Mouse (Mus musculus) heart, postnatal 25 days (tissue): ENCODE data around the gene Ermard. TPM values are rescaled to one million over a fixed set of nuclear protein-coding genes. Genes with fewer than 3 reads are reported as not detected.
"Not testable (repeated sequence)": the region's sequence is repeated elsewhere in the genome, so short reads cannot be mapped to it uniquely, and the experiment has no call there.

Experiments used
- DNase-seq: peaks from one replicate; pipeline ENCODE4 v3.0.0; 2022; ENCODE audit warnings: low spot score
- intact Hi-C: fragments of 180-260 bp; cut with DNase I; formaldehyde crosslinking; loops from one replicate; pipeline ENCODE4 v1.15.1; 2025
- total RNA-seq, 2 experiments: library from RNA; stranded (reverse); gene quantifications; 2 replicates each; pipeline ENCODE4 v1.2.3; 2021

Ermard gene
- total RNA-seq = 10 to 100 TPM; 20.9 to 21.2 TPM

- intact Hi-C loops, DNase-seq: not testable (repeated sequence)
Measured at GRCm38 (mm10) chr17:15041175-15041729, at the start of gene Ermard, which contains the start of the genes Tcte3 and Gm3448. Ermard (plus strand) TSS chr17:15041208. Tcte3 (minus strand) TSS chr17:15041488. Gm3448 (minus strand) TSS chr17:15041537.

DNA sequence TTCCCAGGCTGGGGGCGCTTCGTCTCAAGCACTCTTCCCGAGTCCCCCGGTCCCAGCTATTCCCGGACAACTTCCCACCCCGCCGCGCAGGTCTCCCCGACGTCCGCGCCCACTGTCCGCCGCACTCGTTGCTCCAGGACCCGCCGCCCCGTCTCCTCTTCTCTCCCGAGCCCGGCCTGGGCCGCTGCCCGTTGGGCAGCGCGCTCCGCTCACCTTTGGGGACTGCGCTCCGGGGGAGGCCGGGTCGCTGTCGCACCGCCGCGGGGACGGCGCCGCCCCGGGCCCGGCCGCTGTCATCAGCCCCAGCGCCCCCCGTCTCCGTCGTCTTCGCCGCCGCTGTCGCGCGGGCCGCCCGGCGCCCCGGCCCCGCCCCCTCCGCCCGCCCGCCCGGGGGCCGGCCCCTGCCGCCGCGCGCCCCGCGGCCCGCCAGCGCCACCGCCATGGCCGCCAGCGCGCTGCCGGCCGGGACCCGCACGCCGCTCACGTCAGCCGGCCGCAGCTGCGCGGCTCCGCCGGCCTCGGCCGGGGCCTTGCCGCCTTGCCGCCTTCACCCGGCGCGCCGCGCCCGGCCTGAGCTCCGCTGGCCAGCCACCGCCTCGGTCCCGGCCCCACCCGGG lies 48.4 kb upstream of the Ermard start:
- DNase-seq, intact Hi-C loops: not testable (repeated sequence)

DNA sequence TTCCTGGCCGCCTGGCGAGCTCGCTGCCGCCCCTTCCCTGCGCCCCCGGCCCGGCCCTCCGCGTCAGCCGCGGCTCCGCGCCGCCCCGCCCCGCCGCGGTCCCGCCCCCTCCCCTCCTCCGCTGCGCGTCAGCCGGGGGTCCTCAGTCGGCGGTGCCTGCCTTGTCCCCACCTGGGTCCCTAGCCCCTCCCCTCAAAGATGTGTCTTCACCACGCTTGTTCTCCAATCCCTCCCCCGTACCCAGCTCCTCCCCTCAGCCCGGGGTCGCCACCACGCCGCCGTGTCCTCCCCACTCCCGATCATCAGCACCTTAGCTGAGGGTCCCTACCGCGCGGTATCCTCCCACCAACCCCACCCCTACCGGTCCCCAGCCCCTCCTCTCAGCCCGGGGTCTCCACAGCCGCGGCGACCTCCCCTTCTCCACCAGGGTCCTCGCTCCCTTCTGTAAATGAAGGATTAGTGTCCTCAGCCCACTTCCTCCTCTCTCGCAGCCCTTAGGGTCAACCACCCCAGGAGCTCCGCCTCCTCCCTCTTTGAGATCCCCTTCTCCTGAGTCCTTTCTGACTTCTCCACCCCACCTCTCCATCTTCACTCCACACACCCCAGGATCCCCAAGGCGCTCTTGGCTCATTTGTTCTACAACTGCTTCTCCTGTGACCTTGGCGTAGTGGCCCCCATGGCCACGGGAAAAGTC lies 47.7 kb upstream of the Ermard start:
- DNase-seq, intact Hi-C loops: not testable (repeated sequence)

DNA sequence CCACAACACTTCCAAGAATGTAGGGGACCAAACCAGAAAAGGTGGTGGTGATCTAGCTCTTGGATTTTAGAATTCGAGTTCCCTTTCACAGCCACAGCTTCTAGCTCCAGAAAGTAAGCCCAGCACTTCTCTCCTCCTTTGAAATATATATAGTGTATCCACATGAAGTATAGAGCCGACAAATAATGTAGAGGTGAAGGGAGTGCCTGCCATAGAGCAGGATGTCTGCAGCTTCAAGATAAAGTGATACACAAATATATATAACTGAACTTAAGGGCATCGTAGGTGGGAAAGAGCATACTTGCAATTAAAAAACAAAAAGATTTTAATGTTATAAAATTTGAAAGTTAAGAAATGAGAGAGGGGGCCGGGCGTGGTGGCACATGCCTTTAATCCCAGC lies 46.9 kb upstream of the Ermard start:
- intact Hi-C loops = not testable (repeated sequence)

DNA sequence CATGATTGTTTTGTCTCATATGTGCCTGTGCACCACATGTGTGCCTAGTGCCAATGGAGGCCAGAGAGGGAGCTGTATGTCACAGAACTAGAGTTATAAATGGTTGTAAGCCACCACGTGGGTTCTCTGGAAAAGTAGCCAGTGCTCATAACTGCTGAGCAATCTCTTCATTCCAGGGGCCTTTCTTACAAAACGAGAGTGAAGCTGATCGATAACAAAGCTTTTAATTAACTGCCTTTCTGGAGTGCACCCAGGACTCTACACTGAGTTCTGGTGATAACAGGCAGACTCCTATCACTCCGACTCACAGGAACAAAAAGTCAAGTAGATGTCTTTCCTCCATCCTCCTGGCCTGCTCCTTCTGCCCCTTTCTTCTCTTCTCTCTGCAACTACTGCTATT lies 41.0 kb upstream of the Ermard start:
- DNase-seq, intact Hi-C loops: not testable (repeated sequence)

More for the DNA sequence above, 46.9 kb upstream of the Ermard start:
- DNase-seq = not testable (repeated sequence)

DNA sequence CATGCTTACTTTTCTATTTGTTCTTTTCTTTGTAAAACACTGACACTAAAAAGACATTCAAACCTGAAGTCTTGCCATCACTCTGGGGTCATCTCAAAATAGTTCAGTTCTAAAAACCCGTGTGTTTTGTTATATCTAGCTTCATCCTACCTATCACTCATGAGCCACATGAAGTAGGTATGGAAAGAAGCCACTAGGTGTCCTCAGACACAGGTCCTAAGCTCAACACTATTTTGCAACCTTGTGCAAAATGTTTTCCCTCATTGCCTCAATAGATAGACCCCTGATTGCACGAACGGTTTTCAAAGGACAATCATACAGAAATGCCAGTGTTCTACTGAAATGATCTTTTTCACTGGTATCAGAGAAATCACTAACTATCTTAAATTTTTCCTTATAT lies 31.9 kb upstream of the Ermard start:
- intact Hi-C loops, DNase-seq: not testable (repeated sequence)

GRCm38 (mm10) chr17:15009706-15010413 lies 31.1 kb upstream of the Ermard start, which contains the start of gene Gm3435:
Gm3435 (plus strand) TSS chr17:15010176.
- intact Hi-C loops, DNase-seq: not testable (repeated sequence)

- peak; percentile 25 for DNase-seq
- intact Hi-C loops = not testable (repeated sequence)
Measured at GRCm38 (mm10) chr17:15021503-15022220, 19.3 kb upstream of the Ermard start.

- intact Hi-C loops, DNase-seq: not testable (repeated sequence)
Measured at GRCm38 (mm10) chr17:15023878-15024492, 17.0 kb upstream of the Ermard start.

GRCm38 (mm10) chr17:15024502-15025193 lies 16.4 kb upstream of the Ermard start:
- DNase-seq, intact Hi-C loops: not testable (repeated sequence)

- intact Hi-C loops = not testable (repeated sequence)
Measured at GRCm38 (mm10) chr17:15025513-15025912, 15.5 kb upstream of the Ermard start.

DNA sequence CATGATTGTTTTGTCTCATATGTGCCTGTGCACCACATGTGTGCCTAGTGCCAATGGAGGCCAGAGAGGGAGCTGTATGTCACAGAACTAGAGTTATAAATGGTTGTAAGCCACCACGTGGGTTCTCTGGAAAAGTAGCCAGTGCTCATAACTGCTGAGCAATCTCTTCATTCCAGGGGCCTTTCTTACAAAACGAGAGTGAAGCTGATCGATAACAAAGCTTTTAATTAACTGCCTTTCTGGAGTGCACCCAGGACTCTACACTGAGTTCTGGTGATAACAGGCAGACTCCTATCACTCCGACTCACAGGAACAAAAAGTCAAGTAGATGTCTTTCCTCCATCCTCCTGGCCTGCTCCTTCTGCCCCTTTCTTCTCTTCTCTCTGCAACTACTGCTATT lies 9.6 kb upstream of the Ermard start:
- DNase-seq, intact Hi-C loops: not testable (repeated sequence)

More at GRCm38 (mm10) chr17:15025513-15025912, 15.5 kb upstream of the Ermard start:
- DNase-seq = not testable (repeated sequence)

- intact Hi-C loops, DNase-seq: not testable (repeated sequence)
Measured at GRCm38 (mm10) chr17:15040455-15040854, 553 bp upstream of the Ermard start.

- DNase-seq, intact Hi-C loops: not testable (repeated sequence)
Measured at GRCm38 (mm10) chr17:15050338-15050737, 9.3 kb downstream of the Ermard start.

- DNase-seq, intact Hi-C loops: not testable (repeated sequence)
Measured at GRCm38 (mm10) chr17:15052766-15053165, 11.8 kb downstream of the Ermard start.

GRCm38 (mm10) chr17:15053183-15053828 lies 12.3 kb downstream of the Ermard start:
- DNase-seq, intact Hi-C loops: not testable (repeated sequence)

DNA sequence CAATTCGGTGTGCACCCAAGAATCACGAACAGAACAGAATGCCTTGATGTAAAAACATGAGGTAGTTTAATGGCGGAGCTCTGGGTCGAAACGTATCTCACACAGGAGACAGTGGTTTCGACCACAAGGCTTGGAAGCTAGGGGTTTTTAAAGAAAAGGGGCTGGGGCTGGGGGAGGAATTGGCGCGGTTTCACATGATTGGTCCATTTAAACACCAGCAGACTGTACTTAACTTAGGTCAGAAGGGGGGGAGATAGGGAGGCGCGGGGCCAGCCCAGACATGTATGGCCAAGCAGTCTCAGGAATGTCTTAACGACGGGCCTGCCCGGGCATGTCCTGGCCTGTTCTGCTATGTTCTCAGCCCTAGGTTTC lies 12.8 kb downstream of the Ermard start:
- intact Hi-C loops, DNase-seq: not testable (repeated sequence)

DNA sequence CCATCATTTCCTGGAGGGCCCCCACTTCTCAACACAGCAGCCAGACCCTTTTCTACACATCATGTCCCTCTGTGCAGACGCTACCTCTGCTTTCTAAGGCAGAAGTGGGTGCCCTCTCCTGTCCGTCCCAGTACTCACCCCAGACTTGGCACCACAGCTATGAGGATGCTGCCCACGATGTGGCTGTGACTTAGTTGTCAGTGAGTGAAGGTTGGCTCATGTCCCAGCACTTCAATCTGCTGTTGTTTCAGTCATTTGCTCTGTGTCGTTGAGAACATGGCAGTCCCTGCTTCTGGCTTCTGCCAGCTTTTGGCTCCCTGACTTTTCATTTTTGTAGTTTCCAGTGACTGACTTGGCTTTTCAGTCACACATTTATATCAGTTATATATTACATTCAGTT lies 14.9 kb downstream of the Ermard start:
- DNase-seq = no peak
- intact Hi-C loops = no loop called here
